Comparison of ENCODE assay signal across 8 mouse cellular contexts in genomic region chr1:57969327-57970271, GRCm38 (mm10). TPM values are rescaled to one million over a fixed set of nuclear protein-coding genes. Genes with fewer than 3 reads are reported as not detected.
DNase-seq lines count a peak whose midpoint lies in the region; ATAC-seq lines count a peak whose summit lies in the region.

No protein-coding gene starts in this region.

- no peaks in the 10 kb centered on the region for H3K27me3 ChIP-seq in megakaryocyte, embryonic 14.5 days (replicated peaks)

- peak; percentile 97 for ATAC-seq in common myeloid progenitor, adult 5-6 weeks (replicated peaks; ENCODE audit: low read depth, poor library complexity, severe bottlenecking)

- peak; percentile 95 for DNase-seq in ZHBTc4 (ENCODE audit: low read depth, low spot score)
- DNase-seq in gastrocnemius, adult 8-10 months (ENCODE audit: low spot score in 2 of 2) = peak; percentile 93
- DNase-seq in hindlimb bud, embryonic 11.5 days (ENCODE audit: extremely low spot score, low read depth, low spot score) = peak; percentile 61
- peak; percentile 92 to 95 for DNase-seq in left cerebral cortex, adult 8-10 months (ENCODE audit: low spot score in 2 of 2)
- DNase-seq in right cerebral cortex, postnatal 10 days (ENCODE audit: low spot score in 2 of 2) = peak; percentile 96 to 97
- peak; percentile 97 for DNase-seq in urinary bladder, postnatal 25 days (ENCODE audit: low spot score)

- peaks cover 33% of the 10 kb centered on the region for H3K36me3 ChIP-seq in megakaryocyte, embryonic 14.5 days (replicated peaks; ENCODE audit: low read length)

- peak overlapping the region; percentile 96 for H3K4me3 ChIP-seq in megakaryocyte, embryonic 14.5 days (replicated peaks)

- H3K9me3 ChIP-seq in megakaryocyte, embryonic 14.5 days = no peaks in the 10 kb centered on the region

- H3K4me1 ChIP-seq in megakaryocyte, embryonic 14.5 days = peaks cover 37% of the 10 kb centered on the region

RNA-seq across cellular contexts. Expression of gene Sgo2a, which starts 26.2 kb away (rescaled TPM):
- total RNA-seq in common myeloid progenitor, adult 5-6 weeks (2017) = 31.2 and 32.4 TPM in 2 replicates
- under 1 TPM; 0.22 to 0.48 (median 0.30) TPM for total RNA-seq in gastrocnemius, adult 8-10 months (2022)
- under 1 TPM; 0.42 to 0.76 (median 0.55) TPM for total RNA-seq in left cerebral cortex, adult 8-10 months (2022)
- 0.29 TPM in 1 of 2 replicates, not detected in the other for polyA plus RNA-seq in megakaryocyte, embryonic 14.5 days (2012; ENCODE audit: insufficient read depth, low replicate concordance)

RNA-seq across cellular contexts. Expression of gene Kctd18, which starts 49.2 kb away (rescaled TPM):
- 16.5 and 29.2 TPM in 2 replicates for total RNA-seq in common myeloid progenitor, adult 5-6 weeks (2017)
- 1 to 10 TPM; 3.2 to 8.6 (median 6.6) TPM for total RNA-seq in gastrocnemius, adult 8-10 months (2022)
- total RNA-seq in left cerebral cortex, adult 8-10 months (2022) = 10 to 100 TPM; 17.6 to 20.3 (median 19.8) TPM
- 6.8 and 25.8 TPM in 2 replicates for polyA plus RNA-seq in megakaryocyte, embryonic 14.5 days (2012; ENCODE audit: insufficient read depth, low replicate concordance)

Comparison
In these comparisons a context has a peak if more than half of its experiments do, and no peak if none do; other contexts are left out.
1. Peak in every context shown above with its lines: DNase-seq, ATAC-seq and H3K4me3 ChIP-seq.
2. RNA of gene Sgo2a, which starts 26.2 kb away (total RNA-seq): 31.2 to 32.4 TPM in common myeloid progenitor, adult 5-6 weeks; 0.42 to 0.76 TPM in left cerebral cortex, adult 8-10 months and 0.22 to 0.48 TPM in gastrocnemius, adult 8-10 months; every median in the first group is over 10 times any median in the second.